Mouse (Mus musculus): ENCODE results near the gene Olfr56.
"Not testable (repeated sequence)": the region's sequence is repeated elsewhere in the genome, so short reads cannot be mapped to it uniquely, and the experiment has no call there.

GRCm38 (mm10) chr11:49061865-49062264, 83.2 kb downstream of the Olfr56 start:
- TF ChIP-seq CTCF, EP300 (IDR thresholded peaks at IDR 0.05): not testable (repeated sequence)

Data from lung, postnatal 0 days (tissue).